Mouse (Mus musculus): ENCODE measurements around the gene Wdr61. TPM values are rescaled to one million over a fixed set of nuclear protein-coding genes. Genes with fewer than 3 reads are reported as not detected.

The Wdr61 gene
- polyA plus RNA-seq, 1 experiment from 2014 or later, result 103 TPM

DNA sequence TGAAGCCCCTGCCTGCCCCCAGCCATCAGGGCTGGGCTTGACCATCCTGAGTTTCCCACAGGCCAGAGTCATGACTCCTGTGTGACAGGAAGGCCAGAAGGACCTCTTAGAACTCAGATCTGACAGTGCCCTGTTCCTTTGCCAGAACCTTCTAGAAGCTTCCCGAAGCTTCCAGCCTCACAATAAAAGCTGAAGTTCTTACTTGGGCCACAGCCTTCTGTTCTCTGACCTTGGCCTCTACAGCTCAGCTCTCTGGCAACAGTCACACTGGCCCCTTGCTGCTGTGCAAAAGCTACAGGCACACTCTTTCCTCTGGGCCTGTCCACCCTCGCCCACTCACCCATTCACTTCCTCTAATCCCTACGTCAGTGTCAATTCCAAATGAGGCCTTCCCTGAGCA, 62.4 kb downstream of the Wdr61 start:
- Histone ChIP-seq H3K36me3 (ENCODE audit: control insufficient read depth, insufficient read depth, low read length) (no peaks in the 10 kb centered on the region), H3K27ac (replicated peaks in 1 of 2; ENCODE audit: control insufficient read depth in 1 of 2, insufficient read depth in 1 of 2, low read depth in 2 of 2, low read length in 2 of 2) (no peak overlapping the region), H3K4me1 (ENCODE audit: control insufficient read depth in 2 of 2, insufficient read depth in 2 of 2, low read length in 2 of 2) (no peaks in the 10 kb centered on the region), H3K4me2 (ENCODE audit: low read length) (no peak overlapping the region), H3K27me3 (ENCODE audit: control insufficient read depth, insufficient read depth, low read length) (no peaks in the 10 kb centered on the region), H3K9me3 (ENCODE audit: control insufficient read depth, low read length) (no peaks in the 10 kb centered on the region), H3K9ac (ENCODE audit: low read length) (no peak overlapping the region), H3K4me3 (ENCODE audit: control insufficient read depth in 1 of 2, insufficient read depth in 1 of 2, low read depth in 1 of 2, low read length in 2 of 2) (no peak overlapping the region)
- no peak for ATAC-seq (ENCODE audit: insufficient number of reproducible peaks, insufficient read depth, low FRiP score, low read depth)
- 84% methylated on average over 3 of the region's 3 CpGs for WGBS

DNA sequence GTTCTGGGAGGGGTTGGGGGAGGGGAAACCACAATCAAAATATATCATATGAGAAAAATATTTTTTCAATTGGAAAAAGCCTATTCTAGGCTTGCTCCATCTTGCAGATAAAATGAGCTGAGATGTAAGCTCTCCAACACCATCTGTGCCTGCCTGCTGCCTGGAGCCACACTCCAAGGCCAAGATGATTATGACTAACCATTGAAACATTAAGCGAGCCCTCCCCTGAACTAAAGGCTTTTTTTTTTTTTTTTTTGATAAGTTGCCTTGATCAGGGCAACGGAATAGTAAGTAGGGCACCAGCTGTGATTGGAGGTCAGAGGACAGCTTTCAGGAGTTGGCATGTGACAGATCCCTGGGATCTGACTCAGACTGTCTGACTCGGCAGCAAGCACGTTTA, 65.9 kb downstream of the Wdr61 start:
- no peak for ATAC-seq (ENCODE audit: insufficient number of reproducible peaks, insufficient read depth, low FRiP score, low read depth)
- H3K9ac ChIP-seq (ENCODE audit: low read length), result no peak overlapping the region
- 67% methylated on average over 4 of the region's 4 CpGs for WGBS
- H3K36me3 ChIP-seq (ENCODE audit: control insufficient read depth, insufficient read depth, low read length), result no peaks in the 10 kb centered on the region
- H3K9me3 ChIP-seq (ENCODE audit: control insufficient read depth, low read length), result no peaks in the 10 kb centered on the region; the same call in 1 of the 2 replicates
- H3K4me1 ChIP-seq (ENCODE audit: control insufficient read depth in 2 of 2, insufficient read depth in 2 of 2, low read length in 2 of 2), result no peaks in the 10 kb centered on the region
- H3K27ac ChIP-seq (replicated peaks in 1 of 2; ENCODE audit: control insufficient read depth in 1 of 2, insufficient read depth in 1 of 2, low read depth in 2 of 2, low read length in 2 of 2), result no peak overlapping the region
- no peak overlapping the region for H3K4me2 ChIP-seq (ENCODE audit: low read length)
- no peak overlapping the region for H3K4me3 ChIP-seq (ENCODE audit: control insufficient read depth in 1 of 2, insufficient read depth in 1 of 2, low read depth in 1 of 2, low read length in 2 of 2)
- H3K27me3 ChIP-seq (ENCODE audit: control insufficient read depth, insufficient read depth, low read length), result no peaks in the 10 kb centered on the region

DNA sequence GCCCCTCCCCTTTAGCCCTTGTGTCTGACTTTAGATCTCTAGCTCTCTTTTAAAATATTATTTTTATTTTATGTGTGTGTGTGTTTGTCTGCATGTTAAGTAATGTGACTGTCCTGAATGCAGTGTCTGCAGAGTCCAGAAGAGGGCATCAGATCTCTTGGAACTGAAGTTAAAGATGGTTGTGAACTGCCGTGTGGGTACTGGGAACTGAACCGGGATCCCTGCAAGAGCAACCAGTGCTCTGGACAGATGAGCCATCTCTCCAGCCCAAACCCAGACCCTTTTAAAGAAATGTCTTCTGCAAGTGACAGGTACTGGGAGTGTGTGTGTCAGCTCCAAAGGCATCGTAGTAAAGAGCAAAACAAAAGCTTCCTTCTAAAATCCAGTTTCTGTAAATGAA, 68.2 kb downstream of the Wdr61 start:
- 95% methylated on average over 3 of the region's 3 CpGs for WGBS
- no peaks in the 10 kb centered on the region for H3K36me3 ChIP-seq (ENCODE audit: control insufficient read depth, insufficient read depth, low read length)
- no peak overlapping the region for H3K4me3 ChIP-seq (ENCODE audit: control insufficient read depth in 1 of 2, insufficient read depth in 1 of 2, low read depth in 1 of 2, low read length in 2 of 2)
- H3K4me2 ChIP-seq (ENCODE audit: low read length), result no peak overlapping the region
- ATAC-seq (ENCODE audit: insufficient number of reproducible peaks, insufficient read depth, low FRiP score, low read depth), result no peak
- H3K9me3 ChIP-seq (ENCODE audit: control insufficient read depth, low read length), result no peaks in the 10 kb centered on the region; the same call in 1 of the 2 replicates
- no peaks in the 10 kb centered on the region for H3K27me3 ChIP-seq (ENCODE audit: control insufficient read depth, insufficient read depth, low read length)
- H3K9ac ChIP-seq (ENCODE audit: low read length), result no peak overlapping the region
- no peak overlapping the region for H3K27ac ChIP-seq (replicated peaks in 1 of 2; ENCODE audit: control insufficient read depth in 1 of 2, insufficient read depth in 1 of 2, low read depth in 2 of 2, low read length in 2 of 2)
- peaks cover 0 to 4% of the 10 kb centered on the region in 2 experiments; a peak in 1 of 4 replicates for H3K4me1 ChIP-seq (ENCODE audit: control insufficient read depth in 2 of 2, insufficient read depth in 2 of 2, low read length in 2 of 2)

Small RNAs within 50 kb of the gene (microRNA-seq; reads per million reads assigned to microRNA genes)
- gene Mir5710, result not detected

Other genes with a start within 250 kb of the Wdr61 start
- 8.5 and 11.4 TPM in 2 replicates for gene Dmxl2, start 232.9 kb downstream of the Wdr61 start, polyA plus RNA-seq (2014; fragmentation: Nextera tagmentation; extraction: Ambion mirVana)
- not detected in 2 replicates for gene Sh2d7, start 195.5 kb downstream of the Wdr61 start, polyA plus RNA-seq (2014; fragmentation: Nextera tagmentation; extraction: Ambion mirVana)
- 5.0 and 6.7 TPM in 2 replicates for gene Cib2, start 174.3 kb downstream of the Wdr61 start, polyA plus RNA-seq (2014; fragmentation: Nextera tagmentation; extraction: Ambion mirVana)
- gene Idh3a, start 148.2 kb downstream of the Wdr61 start, polyA plus RNA-seq (2014; fragmentation: Nextera tagmentation; extraction: Ambion mirVana), result 502 and 560 TPM in 2 replicates
- gene Acsbg1, start 72.6 kb downstream of the Wdr61 start, polyA plus RNA-seq (2014; fragmentation: Nextera tagmentation; extraction: Ambion mirVana), result 0.07 TPM in 1 of 2 replicates, not detected in the other
- 29.0 and 30.1 TPM in 2 replicates for gene Dnaja4, start 35.6 kb downstream of the Wdr61 start, polyA plus RNA-seq (2014; fragmentation: Nextera tagmentation; extraction: Ambion mirVana)
- gene Crabp1, start 30.2 kb upstream of the Wdr61 start, polyA plus RNA-seq (2014; fragmentation: Nextera tagmentation; extraction: Ambion mirVana), result 7.0 and 13.8 TPM in 2 replicates
- 28.4 and 31.0 TPM in 2 replicates for gene Ireb2, start 129.3 kb upstream of the Wdr61 start, polyA plus RNA-seq (2014; fragmentation: Nextera tagmentation; extraction: Ambion mirVana)
- gene Hykk, start 182.8 kb upstream of the Wdr61 start, polyA plus RNA-seq (2014; fragmentation: Nextera tagmentation; extraction: Ambion mirVana), result 2.8 and 3.1 TPM in 2 replicates
- 224 and 239 TPM in 2 replicates for gene Psma4, start 216.3 kb upstream of the Wdr61 start, polyA plus RNA-seq (2014; fragmentation: Nextera tagmentation; extraction: Ambion mirVana)
- 1.2 and 1.3 TPM in 2 replicates for gene AY074887, start 216.5 kb upstream of the Wdr61 start, polyA plus RNA-seq (2014; fragmentation: Nextera tagmentation; extraction: Ambion mirVana)
- gene Chrna5, start 246.4 kb upstream of the Wdr61 start, polyA plus RNA-seq (2014; fragmentation: Nextera tagmentation; extraction: Ambion mirVana), result 0.16 and 0.27 TPM in 2 replicates

Data from heart, embryonic 14.5 days (tissue).